In the genomic region with DNA sequence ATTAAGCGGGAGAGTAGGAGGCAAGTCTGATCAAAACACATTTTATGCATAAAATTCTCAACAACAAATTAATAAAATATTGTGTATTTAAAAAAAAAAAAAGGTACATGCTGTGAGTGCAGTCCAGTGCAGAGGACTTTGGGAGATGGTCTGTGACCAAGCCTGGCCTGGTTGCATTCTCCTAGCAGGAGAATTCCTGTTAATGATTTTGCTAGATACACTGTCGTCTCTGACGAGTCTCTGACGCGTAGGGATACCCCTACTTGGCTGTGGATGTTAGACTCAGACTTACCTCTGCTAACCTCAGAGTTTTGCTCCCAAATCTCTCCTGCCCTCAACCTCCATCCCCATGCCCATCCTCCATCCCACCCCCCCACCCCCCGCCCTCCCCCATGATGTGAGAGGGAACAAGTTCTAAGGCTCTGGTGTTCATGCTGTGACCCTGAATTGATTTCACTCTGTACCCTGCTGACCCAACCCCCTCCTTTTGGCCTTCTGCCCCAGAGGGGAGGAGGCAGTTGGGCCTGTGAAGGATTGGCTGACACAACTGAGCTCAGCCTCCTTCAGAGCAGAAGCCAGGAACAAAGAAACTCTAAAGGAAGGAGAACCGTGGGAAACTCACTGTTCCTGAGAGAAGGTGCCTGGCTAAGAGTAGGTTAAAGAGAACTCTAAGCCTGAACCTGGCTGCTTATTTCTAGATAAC, we compare ENCODE assay signal across 8 mouse cellular contexts. TPM values are rescaled to one million over a fixed set of nuclear protein-coding genes. Genes with fewer than 3 reads are reported as not detected.
A peak's percentile ranks its signal among the peaks of the same experiment; 100 is the strongest.
DNase-seq lines count a peak whose midpoint lies in the region; ATAC-seq lines count a peak whose summit lies in the region.

A gene (plus strand): TSS at position 580 of the 703 bp plus-strand sequence.

- H3K9me3 ChIP-seq in forebrain, embryonic 14.5 days (replicated peaks; ENCODE audit: control insufficient read depth, low read length), result no peaks in the 10 kb centered on the region
- H3K9me3 ChIP-seq in forebrain, embryonic 13.5 days (replicated peaks), result no peaks in the 10 kb centered on the region

- H3K27ac ChIP-seq in forebrain, embryonic 14.5 days (ENCODE audit: low read depth, low read length), result no peak within 1 kb of the TSS
- H3K27ac ChIP-seq in forebrain, embryonic 13.5 days, result no peak within 1 kb of the TSS

- no peaks in the 10 kb centered on the region for H3K27me3 ChIP-seq in forebrain, embryonic 14.5 days (replicated peaks; ENCODE audit: control insufficient read depth, insufficient read depth, low read length)
- H3K27me3 ChIP-seq in forebrain, embryonic 13.5 days, result no peaks in the 10 kb centered on the region

- H3K4me2 ChIP-seq in forebrain, embryonic 14.5 days (ENCODE audit: low read length), result no peak within 1 kb of the TSS
- H3K4me2 ChIP-seq in forebrain, embryonic 13.5 days, result no peak within 1 kb of the TSS

- no peak for ATAC-seq in forebrain, embryonic 14.5 days
- ATAC-seq in forebrain, embryonic 13.5 days, result no peak
- ATAC-seq in megakaryocyte progenitor cell, adult 5-6 weeks (replicated peaks; ENCODE audit: poor library complexity), result no peak

- 18% methylated on average over 7 of the region's 7 CpGs for WGBS in forebrain, embryonic 14.5 days
- WGBS in forebrain, embryonic 13.5 days, result 24% methylated on average over 7 of the region's 7 CpGs

- H3K4me1 ChIP-seq in forebrain, embryonic 14.5 days (ENCODE audit: control insufficient read depth, insufficient read depth, low read length), result no peaks in the 10 kb centered on the region
- H3K4me1 ChIP-seq in forebrain, embryonic 13.5 days, result peaks cover 4% of the 10 kb centered on the region; the same call in 1 of the 2 replicates

- no peak within 1 kb of the TSS for H3K4me3 ChIP-seq in forebrain, embryonic 14.5 days (ENCODE audit: low read depth, low read length)
- H3K4me3 ChIP-seq in forebrain, embryonic 13.5 days, result no peak within 1 kb of the TSS

- H3K9ac ChIP-seq in forebrain, embryonic 14.5 days (ENCODE audit: low read length), result no peak within 1 kb of the TSS
- no peak within 1 kb of the TSS for H3K9ac ChIP-seq in forebrain, embryonic 13.5 days

- H3K36me3 ChIP-seq in forebrain, embryonic 14.5 days (ENCODE audit: control insufficient read depth, insufficient read depth, low read length), result no peaks in the 10 kb centered on the region
- H3K36me3 ChIP-seq in forebrain, embryonic 13.5 days (ENCODE audit: poor library complexity, severe bottlenecking), result no peaks in the 10 kb centered on the region

- peak; percentile 49 for DNase-seq in forebrain, embryonic 14.5 days (ENCODE audit: low spot score)
- DNase-seq in adrenal gland, postnatal 36 days, result peak; percentile 59 to 88
- DNase-seq in frontal cortex, postnatal 36 days (ENCODE audit: low spot score in 2 of 2), result peak; percentile 35 to 55
- DNase-seq in layer of hippocampus, postnatal 36 days, result peak; percentile 49 to 56
- peak; percentile 19 for DNase-seq in mesoderm, embryonic 11.5 days (ENCODE audit: low read depth, low spot score)
- no peak for DNase-seq in spleen, postnatal 14 days (ENCODE audit: low spot score in 2 of 2)

RNA-seq across cellular contexts. Expression of the gene that starts here (rescaled TPM):
- polyA plus RNA-seq in forebrain, embryonic 14.5 days (2014; fragmentation: Nextera tagmentation; extraction: Ambion mirVana), result 0.76 and 1.5 TPM in 2 replicates
- 0.84 and 1.4 TPM in 2 replicates for polyA plus RNA-seq in forebrain, embryonic 13.5 days (2015; fragmentation: Nextera tagmentation; extraction: Ambion mirVana)
- total RNA-seq in adrenal gland, postnatal 36 days (2021), result 1 to 10 TPM; 1.3 to 4.0 TPM
- 10 to 100 TPM; 16.7 to 20.8 TPM for total RNA-seq in layer of hippocampus, postnatal 36 days (2021)
- total RNA-seq in megakaryocyte progenitor cell, adult 5-6 weeks (2015), result not detected in 2 replicates
- total RNA-seq in megakaryocyte progenitor cell, adult 5-6 weeks (2017), result not detected in 2 replicates

Comparison
In these comparisons a context has a peak if more than half of its experiments do, and no peak if none do; other contexts are left out.
1. DNase-seq: peak in forebrain, embryonic 14.5 days (single experiment), adrenal gland, postnatal 36 days (2 of 2), frontal cortex, postnatal 36 days (2 of 2), layer of hippocampus, postnatal 36 days (2 of 2) and mesoderm, embryonic 11.5 days (single experiment); none in spleen, postnatal 14 days (0 of 2).